Mouse (Mus musculus) CH12.LX (cell line): Measurements from ENCODE around the gene Nt5c2.

ENCODE experiments used
- CTCF ChIP-seq, 2 experiments: IDR thresholded peaks in 1 of 2; conservative IDR thresholded peaks in 1 of 2; 2 replicates each; pipeline ENCODE4 v1.5.1; 2011 to 2012; ENCODE audit warnings: low read depth in 2 of 2, low read length in 2 of 2, improper control_type of control experiment in 1 of 2, inconsistent platforms in 1 of 2, mild to moderate bottlenecking in 1 of 2, moderate library complexity in 1 of 2
- ELF1 ChIP-seq: IDR thresholded peaks from 2 replicates; pipeline ENCODE4 v1.6.1; 2014; ENCODE audit warnings: low read depth, mild to moderate bottlenecking, inconsistent platforms, low read length, improper control_type of control experiment
- EP300 ChIP-seq: IDR thresholded peaks from 2 replicates; pipeline ENCODE4 v1.6.1; 2011; ENCODE audit warnings: low read length, improper control_type of control experiment
- GABPA ChIP-seq: IDR thresholded peaks from 2 replicates; pipeline ENCODE4 v1.6.1; 2012; ENCODE audit warnings: low read depth, low read length, improper control_type of control experiment, inconsistent platforms; ENCODE audit not compliant: insufficient replicate concordance
- JUND ChIP-seq: conservative IDR thresholded peaks from 2 replicates; pipeline ENCODE4 v1.6.1; 2011; ENCODE audit warnings: low read depth, low read length, improper control_type of control experiment
- KAT2A ChIP-seq: IDR thresholded peaks from 2 replicates; pipeline ENCODE4 v1.6.1; 2012; ENCODE audit warnings: low read length, improper control_type of control experiment, inconsistent platforms; ENCODE audit not compliant: insufficient replicate concordance
- MEF2A ChIP-seq: IDR thresholded peaks from 2 replicates; pipeline ENCODE4 v1.6.1; 2014; ENCODE audit warnings: low read depth, mild to moderate bottlenecking, inconsistent platforms, low read length, improper control_type of control experiment, borderline replicate concordance
- ZNF384 ChIP-seq: IDR thresholded peaks from 2 replicates; pipeline ENCODE4 v1.6.1; 2012; ENCODE audit warnings: low read depth, low read length, improper control_type of control experiment, inconsistent platforms

DNA sequence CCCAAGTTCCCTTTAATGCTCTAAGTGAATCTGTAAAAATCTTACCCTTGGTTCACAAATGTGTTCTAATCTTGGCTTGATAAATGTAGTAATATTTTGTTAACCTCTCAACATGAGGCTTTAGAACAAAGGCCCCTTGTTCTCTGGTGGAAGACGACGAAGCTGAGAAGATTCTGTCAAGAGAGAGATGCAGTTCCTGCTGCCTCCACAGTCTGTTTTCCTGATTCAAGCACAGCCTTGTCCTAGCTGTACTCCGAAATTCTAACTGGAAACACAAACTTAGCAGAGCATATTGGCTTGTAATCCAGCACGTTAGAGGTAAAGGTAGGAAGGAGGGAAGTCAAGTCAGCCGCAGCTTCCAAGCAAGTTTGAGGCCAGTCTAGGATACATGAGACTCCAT is 62.0 kb downstream of the Nt5c2 start:
- no peak for TF ChIP-seq CTCF (conservative IDR thresholded peaks at IDR 0.05 in 1 of 2, IDR thresholded peaks at IDR 0.05 in 1 of 2; ENCODE audit: low read depth in 2 of 2, low read length in 2 of 2)
- no peak for TF ChIP-seq KAT2A
- no peak for TF ChIP-seq EP300
- no peak for TF ChIP-seq ZNF384
- TF ChIP-seq JUND, result no peak
- TF ChIP-seq GABPA, result no peak
- TF ChIP-seq MEF2A, result no peak
- no peak for TF ChIP-seq ELF1
